Mouse (Mus musculus) hindbrain, embryonic 12.5 days (tissue): ENCODE measurements around the gene Cyp2j13. TPM values are rescaled to one million over a fixed set of nuclear protein-coding genes. Genes with fewer than 3 reads are reported as not detected.

Experiments
- polyA plus RNA-seq: library from polyadenylated mRNA; unstranded; fragments of >200 nt; fragmentation: Nextera tagmentation; extraction: Ambion mirVana; gene quantifications from 2 replicates; pipeline ENCODE4 v1.2.1, GENCODE M21; 2016

The Cyp2j13 gene
- polyA plus RNA-seq, 1 experiment from 2014 or later: 0.14 TPM

Other genes starting within 250 kb of the Cyp2j13 start
- gene Hook1, start 110.3 kb downstream of the Cyp2j13 start, polyA plus RNA-seq: 37.4 and 40.1 TPM in 2 replicates
- gene Cyp2j12, start 63.6 kb upstream of the Cyp2j13 start, polyA plus RNA-seq: not detected in 2 replicates
- gene Cyp2j7, start 159.1 kb upstream of the Cyp2j13 start, polyA plus RNA-seq: not detected in 2 replicates